Mouse (Mus musculus) layer of hippocampus, adult 2 months (tissue): ENCODE measurements at regions not wholly inside any gene's neighbourhood (a gene's known extent, or its start where the extent isn't known, plus 50 kb on each side); places are given as distances from the start of the nearest gene placed in this dataset.

Experiments
- DNase-seq, 2 experiments: peaks; one replicate each; pipeline ENCODE4 v3.0.0; 2022; ENCODE audit warnings: low spot score in 2 of 2
- H3K27ac ChIP-seq: fragments of 200-600 bp; 2 replicates; pipeline ENCODE4 v1.8.1; 2022
- H3K4me3 ChIP-seq: fragments of 200-600 bp; 2 replicates; pipeline ENCODE4 v1.8.1; 2022; ENCODE audit warnings: mild to moderate bottlenecking
- CTCF ChIP-seq: fragments of 200-600 bp; conservative IDR thresholded peaks from 2 replicates; pipeline ENCODE4 v1.8.1; 2022; ENCODE audit warnings: antibody characterized with exemption, mild to moderate bottlenecking, moderate library complexity

DNA sequence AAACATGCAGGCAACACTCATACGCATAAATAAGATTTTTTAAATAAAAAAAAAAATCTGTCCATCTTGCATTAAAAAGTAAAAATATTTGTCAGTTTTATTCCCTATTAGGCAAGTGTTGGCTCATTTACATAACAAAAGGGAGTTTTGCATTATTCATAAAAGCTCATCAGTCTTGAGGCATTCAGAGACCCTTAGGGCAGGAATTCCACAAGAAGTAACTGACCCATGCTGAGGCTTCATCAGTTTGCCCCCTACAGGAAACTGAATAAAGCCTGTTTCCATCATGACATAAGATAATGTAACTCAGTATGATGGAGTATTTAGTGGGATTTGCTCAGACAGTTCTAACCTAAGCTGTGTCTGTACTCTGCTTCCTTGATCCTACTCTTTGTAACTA is 81.2 kb upstream of the Mms22l start:
- TF ChIP-seq CTCF, result no peak
- H3K4me3 ChIP-seq, result no peak overlapping the region
- no peak overlapping the region for H3K27ac ChIP-seq
- no peak for DNase-seq

DNA sequence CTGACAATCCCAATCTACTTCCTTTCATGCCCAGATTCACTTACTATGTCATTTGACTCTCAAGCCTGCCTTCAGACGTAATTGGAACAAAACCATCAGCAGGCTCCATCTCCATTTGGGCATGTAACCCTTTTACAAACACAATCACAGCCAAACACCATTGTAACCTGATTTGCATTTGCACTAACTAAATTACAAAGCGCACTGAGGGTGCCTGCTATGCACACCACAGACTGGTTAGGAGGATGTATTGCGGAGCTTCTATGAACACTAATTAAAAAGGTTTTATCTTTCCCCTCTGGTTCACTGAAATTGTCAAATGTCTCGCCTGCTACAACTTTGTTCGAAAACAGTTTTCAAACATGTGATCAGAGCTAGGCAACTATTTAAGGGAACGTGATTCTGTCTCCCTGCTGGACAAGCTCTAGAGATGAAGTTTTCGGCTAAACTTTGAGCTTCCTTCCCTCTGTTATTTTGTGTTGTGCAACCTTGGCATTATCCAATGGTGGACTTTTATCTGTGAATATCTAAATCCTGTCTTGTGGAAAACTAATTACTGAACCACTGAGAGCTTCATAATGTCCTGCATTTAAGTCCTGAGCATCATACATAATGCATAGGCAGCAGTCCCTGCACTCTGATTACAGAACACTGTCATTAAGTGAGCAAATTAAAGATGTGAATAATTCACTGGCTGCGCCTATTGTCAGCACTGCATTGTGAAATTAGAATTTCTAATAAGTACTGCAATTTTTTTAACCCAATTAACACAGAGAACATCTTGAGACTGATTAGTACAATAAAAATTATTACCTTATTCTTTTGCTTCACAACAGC is 66.9 kb upstream of the Mms22l start:
- no peak for TF ChIP-seq CTCF
- DNase-seq, result no peak
- Histone ChIP-seq H3K4me3 (peak overlapping the region; percentile 29), H3K27ac (no peak overlapping the region)

- DNase-seq, result no peak
- TF ChIP-seq CTCF, result no peak
- peak overlapping the region; percentile 15; the same call in 1 of the 2 replicates for H3K4me3 ChIP-seq
- no peak overlapping the region for H3K27ac ChIP-seq
These were observed 66.1 kb upstream of the Mms22l start for GRCm38 (mm10) chr4:24429929-24430752.

GRCm38 (mm10) chr4:24430753-24431072 is 65.5 kb upstream of the Mms22l start:
- no peak for DNase-seq
- TF ChIP-seq CTCF, result no peak
- Histone ChIP-seq H3K27ac (no peak overlapping the region), H3K4me3 (no peak overlapping the region)

DNA sequence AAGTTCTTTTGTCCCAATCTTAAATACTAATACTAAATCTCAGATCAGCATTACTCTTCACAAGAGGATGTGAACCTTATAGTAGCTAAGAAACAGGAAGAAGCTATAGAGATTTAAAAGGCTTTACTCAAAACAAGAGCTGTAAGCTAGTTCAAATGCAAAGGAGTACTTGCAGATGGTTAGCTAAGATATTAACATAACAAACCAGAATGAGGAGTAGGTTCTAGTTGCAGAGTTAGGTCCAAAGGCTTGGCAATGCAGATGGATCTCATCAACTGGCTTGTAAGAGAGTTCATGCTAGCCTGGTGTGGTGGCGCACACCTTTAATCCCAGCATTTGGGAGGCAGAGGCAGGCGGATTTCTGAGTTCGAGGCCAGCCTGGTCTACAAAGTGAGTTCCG is 59.0 kb upstream of the Mms22l start:
- no peak for TF ChIP-seq CTCF
- no peak overlapping the region for H3K4me3 ChIP-seq
- DNase-seq, result no peak
- H3K27ac ChIP-seq, result no peak overlapping the region
